Mouse (Mus musculus) midbrain, postnatal 0 days (tissue): Measurements from ENCODE around the gene Col27a1. TPM values are rescaled to one million over a fixed set of nuclear protein-coding genes. Genes with fewer than 3 reads are reported as not detected.

ENCODE experiments used
- ATAC-seq: fragments of 200-750 bp; cut with Nextera tagmentation; 2 replicates; pipeline ENCODE4 v1.8.0; 2017; ENCODE audit warnings: moderate number of reproducible peaks, mild to moderate bottlenecking, moderate TSS enrichment, moderate library complexity; ENCODE audit not compliant: low FRiP score
- DNase-seq: peaks from one replicate; pipeline ENCODE4 v3.0.0-alpha.2; 2015; ENCODE audit warnings: low spot score
- H3K27ac ChIP-seq: fragments of 300-500 bp; sonication (generic); 2 replicates; pipeline ENCODE4 v1.5.1; 2014; ENCODE audit warnings: low read depth, mild to moderate bottlenecking, low read length, mixed read lengths
- H3K27me3 ChIP-seq: fragments of 300-500 bp; sonication (generic); 2 replicates; pipeline ENCODE4 v1.6.1; 2014; ENCODE audit warnings: low read length, control low read depth, mixed read lengths; ENCODE audit not compliant: insufficient read depth
- H3K36me3 ChIP-seq: fragments of 300-500 bp; sonication (generic); 2 replicates; pipeline ENCODE4 v1.6.1; 2014; ENCODE audit warnings: low read length, control low read depth, mixed read lengths; ENCODE audit not compliant: insufficient read depth
- H3K4me1 ChIP-seq: fragments of 300-500 bp; sonication (generic); 2 replicates; pipeline ENCODE4 v1.6.1; 2014; ENCODE audit warnings: mild to moderate bottlenecking, control low read depth, antibody characterized with exemption, low read length, mixed read lengths; ENCODE audit not compliant: insufficient read depth
- H3K4me2 ChIP-seq: fragments of 300-500 bp; sonication (generic); 2 replicates; pipeline ENCODE4 v1.6.1; 2014; ENCODE audit warnings: low read depth, mild to moderate bottlenecking, low read length, mixed read lengths; ENCODE audit not compliant: poor library complexity, severe bottlenecking
- H3K4me3 ChIP-seq: fragments of 300-500 bp; sonication (generic); 2 replicates; pipeline ENCODE4 v1.5.1; 2014; ENCODE audit warnings: low read depth, mild to moderate bottlenecking, low read length, moderate library complexity
- H3K9ac ChIP-seq: fragments of 300-500 bp; sonication (generic); replicated peaks from 2 replicates; pipeline ENCODE4 v1.6.1; 2014; ENCODE audit warnings: mild to moderate bottlenecking, low read length, moderate library complexity, mixed read lengths; ENCODE audit not compliant: poor library complexity, severe bottlenecking
- H3K9me3 ChIP-seq: fragments of 300-500 bp; sonication (generic); 2 replicates; pipeline ENCODE4 v1.6.1; 2016; ENCODE audit warnings: low read length, control low read depth
- CTCF ChIP-seq: IDR thresholded peaks from 2 replicates; pipeline ENCODE4 v1.5.1; 2016; ENCODE audit warnings: antibody characterized with exemption, mild to moderate bottlenecking
- WGBS: fragments of 180-500 bp; shearing (Covaris S2); extraction: QIAGEN DNeasy Blood & Tissue Kit; methylation state at CpG from one replicate; pipeline ENCODE4 v1.1.7; 2014; 5-methylcytosine and 5-hydroxymethylcytosine counted together
- polyA plus RNA-seq: library from polyadenylated mRNA; unstranded; fragments of >200 nt; fragmentation: Nextera tagmentation; extraction: Ambion mirVana; gene quantifications from 2 replicates; pipeline ENCODE4 v1.2.1, GENCODE M21; 2015
- total RNA-seq: library from RNA; depleted of rRNA; stranded (reverse); fragments of >200 nt; gene quantifications from 2 replicates; pipeline ENCODE4 v1.2.3, GENCODE M21; 2014

Col27a1 gene
- total and polyA plus RNA-seq, 2 experiments from 2014 or later = 0.88 to 4.8 TPM

- Histone ChIP-seq H3K4me1 (peaks cover 1% of the 10 kb centered on the region; the same call in 1 of the 2 replicates), H3K4me3 (no peak overlapping the region), H3K9me3 (no peaks in the 10 kb centered on the region), H3K27ac (no peak overlapping the region), H3K4me2 (no peak overlapping the region), H3K9ac (no peak overlapping the region), H3K27me3 (no peaks in the 10 kb centered on the region), H3K36me3 (no peaks in the 10 kb centered on the region)
- peak; percentile 67 for ATAC-seq
- TF ChIP-seq CTCF = peak; percentile 93
- WGBS = 20% methylated on average over 5 of the region's 5 CpGs
- DNase-seq = peak; percentile 88
These were observed 32.2 kb upstream of the Col27a1 start for GRCm38 (mm10) chr4:63181556-63181955.

- Histone ChIP-seq H3K9ac (no peak overlapping the region), H3K27me3 (no peaks in the 10 kb centered on the region), H3K4me2 (no peak overlapping the region), H3K4me1 (peaks cover 3% of the 10 kb centered on the region; the same call in 1 of the 2 replicates), H3K9me3 (no peaks in the 10 kb centered on the region), H3K4me3 (no peak overlapping the region), H3K27ac (no peak overlapping the region), H3K36me3 (no peaks in the 10 kb centered on the region)
- TF ChIP-seq CTCF = no peak
- DNase-seq = peak; percentile 15
- ATAC-seq = 0 out of 2 replicates have a peak, but pooled peaks have one; percentile 22
- 41% methylated on average over 21 of the region's 21 CpGs for WGBS
These were observed 27.4 kb upstream of the Col27a1 start for GRCm38 (mm10) chr4:63186281-63186870.

GRCm38 (mm10) chr4:63191641-63192040, 22.2 kb upstream of the Col27a1 start:
- no peak for TF ChIP-seq CTCF
- no peak for ATAC-seq

GRCm38 (mm10) chr4:63194366-63194765, 19.4 kb upstream of the Col27a1 start:
- 86% methylated on average over 2 of the region's 2 CpGs for WGBS
- no peak overlapping the region for H3K4me2 ChIP-seq
- ATAC-seq = no peak
- no peak overlapping the region for H3K9ac ChIP-seq
- H3K4me1 ChIP-seq = no peaks in the 10 kb centered on the region
- no peak for DNase-seq
- H3K27me3 ChIP-seq = no peaks in the 10 kb centered on the region
- H3K36me3 ChIP-seq = no peaks in the 10 kb centered on the region
- no peaks in the 10 kb centered on the region for H3K9me3 ChIP-seq
- no peak for TF ChIP-seq CTCF
- H3K4me3 ChIP-seq = no peak overlapping the region
- no peak overlapping the region for H3K27ac ChIP-seq

More at GRCm38 (mm10) chr4:63191641-63192040, 22.2 kb upstream of the Col27a1 start:
- DNase-seq = no peak
- no peak overlapping the region for H3K27ac ChIP-seq
- no peak overlapping the region for H3K9ac ChIP-seq
- no peaks in the 10 kb centered on the region for H3K9me3 ChIP-seq
- H3K4me3 ChIP-seq = no peak overlapping the region
- WGBS = 73% methylated on average over 5 of the region's 5 CpGs
- peaks cover 1% of the 10 kb centered on the region; the same call in 1 of the 2 replicates for H3K4me1 ChIP-seq
- no peak overlapping the region for H3K4me2 ChIP-seq
- no peaks in the 10 kb centered on the region for H3K36me3 ChIP-seq
- no peaks in the 10 kb centered on the region for H3K27me3 ChIP-seq

- TF ChIP-seq CTCF = no peak
- Histone ChIP-seq H3K4me3 (no peak overlapping the region), H3K9me3 (no peaks in the 10 kb centered on the region), H3K9ac (no peak overlapping the region), H3K27ac (no peak overlapping the region), H3K27me3 (no peaks in the 10 kb centered on the region), H3K36me3 (no peaks in the 10 kb centered on the region), H3K4me2 (no peak overlapping the region), H3K4me1 (no peaks in the 10 kb centered on the region)
- DNase-seq = no peak
- ATAC-seq = no peak
- WGBS = 87% methylated on average over 5 of the region's 5 CpGs
These were observed 14.4 kb upstream of the Col27a1 start for GRCm38 (mm10) chr4:63199366-63199765.

- Histone ChIP-seq H3K4me2 (no peak overlapping the region), H3K27ac (no peak overlapping the region), H3K27me3 (no peaks in the 10 kb centered on the region), H3K9me3 (no peaks in the 10 kb centered on the region), H3K9ac (no peak overlapping the region), H3K4me1 (no peaks in the 10 kb centered on the region), H3K4me3 (no peak overlapping the region), H3K36me3 (no peaks in the 10 kb centered on the region)
- WGBS = 85% methylated on average over 7 of the region's 7 CpGs
- no peak for TF ChIP-seq CTCF
- DNase-seq (no peak), ATAC-seq (no peak)
These were observed 9.9 kb upstream of the Col27a1 start for GRCm38 (mm10) chr4:63203874-63204273.
